Mouse (Mus musculus) left cerebral cortex, postnatal 14 days (tissue): ENCODE data around the gene Gm42688. TPM values are rescaled to one million over a fixed set of nuclear protein-coding genes. Genes with fewer than 3 reads are reported as not detected.

ENCODE experiments used
- DNase-seq, 2 experiments: peaks; one replicate each; pipeline ENCODE4 v3.0.0; 2021 to 2022; ENCODE audit warnings: low spot score in 2 of 2, mixed read lengths in 1 of 2
- intact Hi-C: fragments of 180-260 bp; cut with DNase I; formaldehyde crosslinking; loops from one replicate; pipeline ENCODE4 v1.15.1; 2025
- long read RNA-seq, 2 experiments: library from polyadenylated mRNA; stranded (forward); transcript quantifications; one replicate each; pipeline ENCODE4 v2.0.0; 2021
- total RNA-seq, 2 experiments: library from RNA; stranded (reverse); gene quantifications; 2 replicates each; pipeline ENCODE4 v1.2.3; 2021

The Gm42688 gene
- 1 to 10 TPM; 4.1 to 5.5 TPM for total RNA-seq
- long read RNA-seq, experiment 1, partial matches to known transcripts = 8 of 14 reads
- long read RNA-seq, experiment 1, other reads (novel, unspliced or antisense) = 6 of 14 reads
- long read RNA-seq, experiment 2, partial matches to known transcripts = 9 of 18 reads
- long read RNA-seq, experiment 2, other reads (novel, unspliced or antisense) = 9 of 18 reads

- peak; percentile 89 to 92 for DNase-seq
- intact Hi-C loops = loop anchor here (1.0 kb wide), 2 partner anchors 47 to 105 kb away; partner anchors contain the start of gene Aup1
Observed at GRCm38 (mm10) chr6:83101316-83101687, at the start of gene Gm42688, which contains the start of gene Ccdc142. Gene Gm42688, plus strand, starts transcription at chr6:83101617. Gene Ccdc142, plus strand, starts transcription at chr6:83101601.

GRCm38 (mm10) chr6:83053136-83053960, 48.1 kb upstream of the Gm42688 start:
- peak; percentile 43 to 62 for DNase-seq

GRCm38 (mm10) chr6:83054074-83054851, 47.2 kb upstream of the Gm42688 start, which contains the start of gene Aup1:
Gene Aup1, plus strand, starts transcription at chr6:83054521.
- DNase-seq = peak; percentile 98 to 99
- intact Hi-C loops = loop anchor here (1.0 kb wide), 2 partner anchors 47 to 58 kb away; partner anchors contain the start of genes Ccdc142 and Gm42688

More at GRCm38 (mm10) chr6:83053136-83053960, 48.1 kb upstream of the Gm42688 start:
- intact Hi-C loops = no loop called here

- intact Hi-C loops = loop anchor here (1.0 kb wide), 2 partner anchors 46 to 59 kb away; partner anchors contain the start of genes Ccdc142 and Gm42688
Observed at GRCm38 (mm10) chr6:83054871-83055431, 46.5 kb upstream of the Gm42688 start, which contains the start of gene Htra2. Gene Htra2, minus strand, starts transcription at chr6:83055273.

GRCm38 (mm10) chr6:83057790-83058189, 43.6 kb upstream of the Gm42688 start, which contains the start of gene Dqx1:
Gene Dqx1, plus strand, starts transcription at chr6:83057844.
- peak in 1 of 2 experiments; percentile 14 for DNase-seq
- intact Hi-C loops = no loop called here

More at GRCm38 (mm10) chr6:83054871-83055431, 46.5 kb upstream of the Gm42688 start, which contains the start of gene Htra2:
- peak in 1 of 2 experiments; percentile 46 for DNase-seq

GRCm38 (mm10) chr6:83058725-83059124, 42.7 kb upstream of the Gm42688 start:
- intact Hi-C loops = no loop called here

GRCm38 (mm10) chr6:83065995-83066394, 35.4 kb upstream of the Gm42688 start:
- DNase-seq = no peak
- intact Hi-C loops = no loop called here

More at GRCm38 (mm10) chr6:83058725-83059124, 42.7 kb upstream of the Gm42688 start:
- no peak for DNase-seq

- intact Hi-C loops = no loop called here
- DNase-seq = no peak
Observed at GRCm38 (mm10) chr6:83066441-83066840, 35.0 kb upstream of the Gm42688 start.

GRCm38 (mm10) chr6:83068221-83068620, 33.2 kb upstream of the Gm42688 start:
- DNase-seq = no peak
- intact Hi-C loops = no loop called here

GRCm38 (mm10) chr6:83068706-83069487, 32.5 kb upstream of the Gm42688 start:
- intact Hi-C loops = no loop called here

GRCm38 (mm10) chr6:83069488-83070246, 31.8 kb upstream of the Gm42688 start:
- DNase-seq = no peak
- intact Hi-C loops = no loop called here

More at GRCm38 (mm10) chr6:83068706-83069487, 32.5 kb upstream of the Gm42688 start:
- no peak for DNase-seq

- intact Hi-C loops = no loop called here
Observed at GRCm38 (mm10) chr6:83070247-83070310, 31.3 kb upstream of the Gm42688 start, which contains the start of gene Tlx2. Gene Tlx2, minus strand, starts transcription at chr6:83070293.

GRCm38 (mm10) chr6:83070311-83071219, 30.9 kb upstream of the Gm42688 start:
- intact Hi-C loops = no loop called here
- DNase-seq = no peak

More at GRCm38 (mm10) chr6:83070247-83070310, 31.3 kb upstream of the Gm42688 start, which contains the start of gene Tlx2:
- no peak for DNase-seq

- intact Hi-C loops = no loop called here
- DNase-seq = no peak
Observed at GRCm38 (mm10) chr6:83071220-83071619, 30.2 kb upstream of the Gm42688 start.

- DNase-seq = no peak
- intact Hi-C loops = loop anchor here (5.0 kb wide), 1 partner anchor 78 kb away; no protein-coding TSS in a partner anchor
Observed at GRCm38 (mm10) chr6:83074979-83075378, 26.4 kb upstream of the Gm42688 start.

- intact Hi-C loops = loop anchor here (5.0 kb wide), 1 partner anchor 80 kb away; no protein-coding TSS in a partner anchor
- peak in 1 of 2 experiments; percentile 35 for DNase-seq
Observed at GRCm38 (mm10) chr6:83077630-83078323, 23.6 kb upstream of the Gm42688 start, which contains the start of gene Pcgf1. Gene Pcgf1, plus strand, starts transcription at chr6:83077869.
